Mouse (Mus musculus) CH12.LX (cell line): ENCODE data around the gene Hira. TPM values are rescaled to one million over a fixed set of nuclear protein-coding genes. Genes with fewer than 3 reads are reported as not detected.

Experiments used
- DNase-seq: peaks from one replicate; pipeline ENCODE4 v3.0.0-alpha.2; 2013; ENCODE audit errors: extremely low read depth
- H3K27ac ChIP-seq: 2 replicates; pipeline ENCODE4 v1.5.1; 2012; ENCODE audit warnings: low read depth, mild to moderate bottlenecking, control low read depth, moderate library complexity; ENCODE audit not compliant: insufficient read depth
- H3K27me3 ChIP-seq: replicated peaks from 2 replicates; pipeline ENCODE3; 2012; ENCODE audit warnings: inconsistent platforms
- H3K36me3 ChIP-seq, 2 experiments: replicated peaks in 1 of 2; 2 replicates each; pipeline versions ENCODE3 to v1.6.1; 2012; ENCODE audit warnings: inconsistent platforms in 1 of 2, low read length in 1 of 2, mild to moderate bottlenecking in 1 of 2, mixed read lengths in 1 of 2, moderate library complexity in 1 of 2; ENCODE audit not compliant: control insufficient read depth in 1 of 2, insufficient read depth in 1 of 2
- H3K4me1 ChIP-seq, 2 experiments: 2 replicates each; pipeline ENCODE4 v1.6.1; 2012; ENCODE audit warnings: inconsistent platforms in 1 of 2, moderate library complexity in 1 of 2; ENCODE audit not compliant: insufficient read depth in 2 of 2, control insufficient read depth in 1 of 2
- H3K4me2 ChIP-seq: 2 replicates; pipeline ENCODE4 v1.6.1; 2012; ENCODE audit warnings: low read depth, mild to moderate bottlenecking, control low read depth; ENCODE audit not compliant: poor library complexity, insufficient read depth, severe bottlenecking
- H3K4me3 ChIP-seq, 3 experiments: fragments of 150-350 bp in 1 of 3; sonication (generic) in 1 of 3; replicated peaks in 1 of 3; 2 replicates each; pipeline versions ENCODE3 to v1.5.1; 2011 to 2012; ENCODE audit warnings: low read depth in 2 of 3, low read length in 2 of 3, mild to moderate bottlenecking in 2 of 3, moderate library complexity in 2 of 3, control low read depth in 1 of 3, improper control_type of control experiment in 1 of 3, inconsistent platforms in 1 of 3, mixed read lengths in 1 of 3; ENCODE audit not compliant: poor library complexity in 1 of 3
- H3K79me2 ChIP-seq: replicated peaks from 2 replicates; pipeline ENCODE4 v1.6.1; 2012; ENCODE audit warnings: mild to moderate bottlenecking, moderate library complexity; ENCODE audit not compliant: control insufficient read depth, poor library complexity, insufficient read depth, severe bottlenecking; ENCODE audit errors: extremely low read depth
- H3K9ac ChIP-seq: 2 replicates; pipeline ENCODE4 v1.6.1; 2012; ENCODE audit warnings: low read depth, mild to moderate bottlenecking, control low read depth, moderate library complexity; ENCODE audit not compliant: insufficient read depth
- H3K9me3 ChIP-seq: replicated peaks from 2 replicates; pipeline ENCODE3; 2012; ENCODE audit warnings: low read length, inconsistent platforms, mixed read lengths
- BHLHE40 ChIP-seq: IDR thresholded peaks from 2 replicates; pipeline ENCODE4 v1.6.1; 2011; ENCODE audit warnings: mild to moderate bottlenecking, low read depth, low read length, improper control_type of control experiment
- CHD1 ChIP-seq: IDR thresholded peaks from 2 replicates; pipeline ENCODE4 v1.6.1; 2012; ENCODE audit warnings: low read depth, low read length, improper control_type of control experiment, inconsistent platforms
- CHD2 ChIP-seq: IDR thresholded peaks from 2 replicates; pipeline ENCODE4 v1.6.1; 2011; ENCODE audit warnings: low read length, improper control_type of control experiment
- E2F4 ChIP-seq: IDR thresholded peaks from 2 replicates; pipeline ENCODE4 v1.6.1; 2011; ENCODE audit warnings: low read depth, low read length, improper control_type of control experiment; ENCODE audit not compliant: insufficient replicate concordance
- ELF1 ChIP-seq: IDR thresholded peaks from 2 replicates; pipeline ENCODE4 v1.6.1; 2014; ENCODE audit warnings: low read depth, mild to moderate bottlenecking, inconsistent platforms, low read length, improper control_type of control experiment
- EP300 ChIP-seq: IDR thresholded peaks from 2 replicates; pipeline ENCODE4 v1.6.1; 2011; ENCODE audit warnings: low read length, improper control_type of control experiment
- ETS1 ChIP-seq: conservative IDR thresholded peaks from 2 replicates; pipeline ENCODE4 v1.6.1; 2012; ENCODE audit warnings: low read depth, mild to moderate bottlenecking, inconsistent platforms, low read length, improper control_type of control experiment, moderate library complexity
- GABPA ChIP-seq: IDR thresholded peaks from 2 replicates; pipeline ENCODE4 v1.6.1; 2012; ENCODE audit warnings: low read depth, low read length, improper control_type of control experiment, inconsistent platforms; ENCODE audit not compliant: insufficient replicate concordance
- HCFC1 ChIP-seq: IDR thresholded peaks from 2 replicates; pipeline ENCODE4 v1.6.1; 2012; ENCODE audit warnings: low read depth, mild to moderate bottlenecking, inconsistent platforms, low read length, improper control_type of control experiment
- IRF4 ChIP-seq: IDR thresholded peaks from 2 replicates; pipeline ENCODE4 v1.6.1; 2014; ENCODE audit warnings: low read depth, mild to moderate bottlenecking, inconsistent platforms, low read length, improper control_type of control experiment
- JUN ChIP-seq: IDR thresholded peaks from 2 replicates; pipeline ENCODE4 v1.6.1; 2011; ENCODE audit warnings: low read depth, mild to moderate bottlenecking, low read length, improper control_type of control experiment, moderate library complexity; ENCODE audit not compliant: insufficient read depth
- JUND ChIP-seq: conservative IDR thresholded peaks from 2 replicates; pipeline ENCODE4 v1.6.1; 2011; ENCODE audit warnings: low read depth, low read length, improper control_type of control experiment
- KAT2A ChIP-seq: IDR thresholded peaks from 2 replicates; pipeline ENCODE4 v1.6.1; 2012; ENCODE audit warnings: low read length, improper control_type of control experiment, inconsistent platforms; ENCODE audit not compliant: insufficient replicate concordance
- MAFK ChIP-seq: IDR thresholded peaks from 2 replicates; pipeline ENCODE4 v1.6.1; 2011; ENCODE audit warnings: low read length, improper control_type of control experiment; ENCODE audit not compliant: insufficient replicate concordance
- MAZ ChIP-seq: IDR thresholded peaks from 2 replicates; pipeline ENCODE4 v1.6.1; 2012; ENCODE audit warnings: low read depth, mild to moderate bottlenecking, inconsistent platforms, low read length, improper control_type of control experiment, moderate library complexity
- MEF2A ChIP-seq: IDR thresholded peaks from 2 replicates; pipeline ENCODE4 v1.6.1; 2014; ENCODE audit warnings: low read depth, mild to moderate bottlenecking, inconsistent platforms, low read length, improper control_type of control experiment, borderline replicate concordance
- MXI1 ChIP-seq: IDR thresholded peaks from 2 replicates; pipeline ENCODE4 v1.6.1; 2011; ENCODE audit warnings: mild to moderate bottlenecking, low read depth, low read length, improper control_type of control experiment
- NELFE ChIP-seq: IDR thresholded peaks from 2 replicates; pipeline ENCODE4 v1.6.1; 2011; ENCODE audit warnings: low read depth, low read length, improper control_type of control experiment
- PAX5 ChIP-seq: IDR thresholded peaks from 2 replicates; pipeline ENCODE4 v1.6.1; 2012; ENCODE audit warnings: low read length, inconsistent platforms, mixed read lengths
- POLR2A ChIP-seq: IDR thresholded peaks from 2 replicates; pipeline ENCODE4 v1.6.1; 2011; ENCODE audit warnings: low read depth, mild to moderate bottlenecking, improper control_type of control experiment, low read length
- POLR2AphosphoS2 ChIP-seq: IDR thresholded peaks from 2 replicates; pipeline ENCODE4 v1.6.1; 2011; ENCODE audit warnings: low read depth, low read length, improper control_type of control experiment
- RCOR1 ChIP-seq: conservative IDR thresholded peaks from 2 replicates; pipeline ENCODE4 v1.6.1; 2012; ENCODE audit warnings: low read depth, mild to moderate bottlenecking, inconsistent platforms, low read length, improper control_type of control experiment
- SIN3A ChIP-seq: IDR thresholded peaks from 2 replicates; pipeline ENCODE4 v1.6.1; 2012; ENCODE audit warnings: low read length, improper control_type of control experiment, inconsistent platforms
- SMC3 ChIP-seq: IDR thresholded peaks from 2 replicates; pipeline ENCODE4 v1.6.1; 2011; ENCODE audit warnings: low read depth, low read length, improper control_type of control experiment
- TCF12 ChIP-seq: IDR thresholded peaks from 2 replicates; pipeline ENCODE4 v1.6.1; 2014; ENCODE audit warnings: low read depth, mild to moderate bottlenecking, inconsistent platforms, low read length, improper control_type of control experiment
- UBTF ChIP-seq: IDR thresholded peaks from 2 replicates; pipeline ENCODE4 v1.6.1; 2012; ENCODE audit warnings: low read depth, mild to moderate bottlenecking, inconsistent platforms, low read length, improper control_type of control experiment, moderate library complexity
- USF1 ChIP-seq: IDR thresholded peaks from 2 replicates; pipeline ENCODE4 v1.6.1; 2014; ENCODE audit warnings: low read depth, mild to moderate bottlenecking, inconsistent platforms, low read length, improper control_type of control experiment
- USF2 ChIP-seq: conservative IDR thresholded peaks from 2 replicates; pipeline ENCODE4 v1.6.1; 2011; ENCODE audit warnings: low read depth, low read length, improper control_type of control experiment
- ZC3H11A ChIP-seq: IDR thresholded peaks from 2 replicates; pipeline ENCODE4 v1.6.1; 2012; ENCODE audit warnings: low read depth, mild to moderate bottlenecking, inconsistent platforms, low read length, improper control_type of control experiment
- ZKSCAN1 ChIP-seq: IDR thresholded peaks from 2 replicates; pipeline ENCODE4 v1.6.1; 2012; ENCODE audit warnings: low read depth, inconsistent platforms, low read length, improper control_type of control experiment, borderline replicate concordance
- ZMIZ1 ChIP-seq: IDR thresholded peaks from 2 replicates; pipeline ENCODE4 v1.6.1; 2012; ENCODE audit warnings: low read depth, mild to moderate bottlenecking, inconsistent platforms, low read length, improper control_type of control experiment
- ZNF384 ChIP-seq: IDR thresholded peaks from 2 replicates; pipeline ENCODE4 v1.6.1; 2012; ENCODE audit warnings: low read depth, low read length, improper control_type of control experiment, inconsistent platforms
- dilution Hi-C: fragments of 300-500 bp; cut with MboI; formaldehyde crosslinking; loops from 2 replicates; pipeline ENCODE4 v1.14.3; 2020; ENCODE audit warnings: low sequenced_read_pairs; ENCODE audit not compliant: extremely low pct_unique_long_range_greater_than_20kb, extremely low pct_ligation_motif_present
- in situ Hi-C: fragments of 300-500 bp; cut with MboI; formaldehyde crosslinking; loops from 3 replicates; pipeline ENCODE4 v1.14.3; 2019; ENCODE audit warnings: low sequenced_read_pairs, low pct_ligation_motif_present, low pct_unique_long_range_greater_than_20kb, mixed read lengths
- polyA plus RNA-seq: library from polyadenylated mRNA; unstranded; fragments of >175 nt; gene quantifications from 2 replicates; pipeline ENCODE4 v1.2.1, GENCODE M21; 2012; ENCODE audit warnings: low read depth; ENCODE audit not compliant: insufficient read length
- total RNA-seq, 2 experiments: library from RNA; depleted of rRNA; stranded (reverse); fragments of 300-350 nt in 1 of 2; fragments of >200 nt in 1 of 2; gene quantifications; 2 replicates each; pipeline ENCODE4 v1.2.3; 2012 to 2014

The Hira gene
- total and polyA plus RNA-seq, 3 experiments: 45.8 to 187 (median 125) TPM

- Histone ChIP-seq H3K79me2 (peaks cover 8% of the 10 kb centered on the region; the same call in 1 of the 2 replicates), H3K4me3 (no peak overlapping the region), H3K9ac (peak overlapping the region; percentile 31), H3K4me2 (peak overlapping the region; percentile 4; the same call in 1 of the 2 replicates), H3K4me1 (peaks cover 22 to 77% of the 10 kb centered on the region in 2 experiments), H3K27ac (peak overlapping the region; percentile 71), H3K36me3 (peaks cover 0 to 76% of the 10 kb centered on the region in 2 experiments), H3K9me3 (no peaks in the 10 kb centered on the region), H3K27me3 (no peaks in the 10 kb centered on the region)
- TF ChIP-seq CHD1: peak; percentile 93
- 0 out of 2 replicates have a peak, but pooled peaks have one; percentile 52 for TF ChIP-seq POLR2AphosphoS2
- TF ChIP-seq NELFE: no peak
- TF ChIP-seq POLR2A: peak; percentile 17; the same call in 1 of the 2 replicates
- no peak for TF ChIP-seq ZKSCAN1
- no peak for TF ChIP-seq PAX5
- DNase-seq: no peak
- in situ Hi-C loops (no loop called here), dilution Hi-C loops (no loop called here)
Measured at GRCm38 (mm10) chr16:19013550-19013949, 136.7 kb downstream of the Hira start.

GRCm38 (mm10) chr16:19014650-19015049 is 137.8 kb downstream of the Hira start:
- dilution Hi-C loops: no loop called here
- peak overlapping the region; percentile 27; the same call in 1 of the 2 replicates for H3K9ac ChIP-seq
- peak overlapping the region; percentile 69; the same call in 1 of the 2 replicates for H3K27ac ChIP-seq
- H3K4me3 ChIP-seq: peak overlapping the region in 1 of 3 experiments; percentile 13
- in situ Hi-C loops: no loop called here
- no peaks in the 10 kb centered on the region for H3K27me3 ChIP-seq
- H3K4me1 ChIP-seq: peaks cover 22 to 68% of the 10 kb centered on the region in 2 experiments
- H3K79me2 ChIP-seq: peaks cover 4% of the 10 kb centered on the region; the same call in 1 of the 2 replicates
- DNase-seq: no peak
- H3K36me3 ChIP-seq: peaks cover 0 to 77% of the 10 kb centered on the region in 2 experiments
- H3K4me2 ChIP-seq: no peak overlapping the region
- H3K9me3 ChIP-seq: no peaks in the 10 kb centered on the region
- TF ChIP-seq JUN (no peak), POLR2A (no peak), ZC3H11A (no peak), ZMIZ1 (0 out of 2 replicates have a peak, but pooled peaks have one; percentile 52), KAT2A (no peak), RCOR1 (no peak), ZNF384 (no peak), MEF2A (no peak), USF2 (no peak; the same call in 1 of the 2 replicates), HCFC1 (no peak), CHD1 (peak; percentile 71; the same call in 1 of the 2 replicates), E2F4 (no peak), USF1 (peak; percentile 68), EP300 (no peak), CHD2 (no peak), MAFK (no peak), UBTF (no peak), BHLHE40 (no peak), MXI1 (no peak), POLR2AphosphoS2 (no peak), GABPA (no peak), JUND (no peak), NELFE (0 out of 2 replicates have a peak, but pooled peaks have one; percentile 14), SIN3A (no peak), ETS1 (no peak), ELF1 (no peak), IRF4 (0 out of 2 replicates have a peak, but pooled peaks have one; percentile 14), SMC3 (no peak), PAX5 (no peak), TCF12 (peak; percentile 50; the same call in 1 of the 2 replicates), MAZ (no peak)
